Mouse (Mus musculus) heart, embryonic 13.5 days (tissue): ENCODE data around the gene Bglap2. TPM values are rescaled to one million over a fixed set of nuclear protein-coding genes. Genes with fewer than 3 reads are reported as not detected.

Experiments
- ATAC-seq: fragments of 200-750 bp; cut with Nextera tagmentation; 2 replicates; pipeline ENCODE4 v1.8.0; 2017; ENCODE audit warnings: moderate TSS enrichment; ENCODE audit not compliant: insufficient number of reproducible peaks, low FRiP score, low TSS enrichment; ENCODE audit errors: extremely low read depth
- H3K27ac ChIP-seq: fragments of 300-500 bp; sonication (generic); replicated peaks from 2 replicates; pipeline ENCODE4 v1.5.1; 2015; ENCODE audit warnings: moderate library complexity, mild to moderate bottlenecking, inconsistent platforms
- H3K27me3 ChIP-seq: fragments of 300-500 bp; sonication (generic); replicated peaks from 2 replicates; pipeline ENCODE4 v1.6.1; 2015; ENCODE audit warnings: mild to moderate bottlenecking, inconsistent platforms
- H3K36me3 ChIP-seq: fragments of 300-500 bp; sonication (generic); 2 replicates; pipeline ENCODE4 v1.6.1; 2015; ENCODE audit warnings: mild to moderate bottlenecking, inconsistent platforms
- H3K4me1 ChIP-seq: fragments of 300-500 bp; sonication (generic); 2 replicates; pipeline ENCODE4 v1.6.1; 2015; ENCODE audit warnings: inconsistent platforms
- H3K4me2 ChIP-seq: fragments of 300-500 bp; sonication (generic); 2 replicates; pipeline ENCODE4 v1.6.1; 2015; ENCODE audit warnings: inconsistent platforms, mild to moderate bottlenecking, moderate library complexity
- H3K4me3 ChIP-seq: fragments of 300-500 bp; sonication (generic); 2 replicates; pipeline ENCODE4 v1.5.1; 2015; ENCODE audit warnings: moderate library complexity, mild to moderate bottlenecking, inconsistent platforms
- H3K9ac ChIP-seq: fragments of 300-500 bp; sonication (generic); 2 replicates; pipeline ENCODE4 v1.6.1; 2015; ENCODE audit warnings: inconsistent platforms, mild to moderate bottlenecking, moderate library complexity
- H3K9me3 ChIP-seq: fragments of 300-500 bp; sonication (generic); 2 replicates; pipeline ENCODE4 v1.6.1; 2016; ENCODE audit warnings: inconsistent platforms
- WGBS: fragments of 180-500 bp; shearing (Covaris S2); methylation state at CpG from one replicate; pipeline ENCODE4 v1.1.7; 2015; ENCODE audit warnings: mixed read lengths; 5-methylcytosine and 5-hydroxymethylcytosine counted together
- polyA plus RNA-seq: library from polyadenylated mRNA; unstranded; fragments of >200 nt; fragmentation: Nextera tagmentation; extraction: Ambion mirVana; gene quantifications from 2 replicates; pipeline ENCODE4 v1.2.1, GENCODE M21; 2015

Bglap2 gene
- polyA plus RNA-seq, 1 experiment from 2014 or later, result not detected

GRCm38 (mm10) chr3:88410645-88411031, 32.1 kb upstream of the Bglap2 start:
- Histone ChIP-seq H3K27ac (peak overlapping the region; percentile 99), H3K4me1 (peaks cover 42% of the 10 kb centered on the region), H3K36me3 (peaks cover 48% of the 10 kb centered on the region), H3K9ac (peak overlapping the region; percentile 91), H3K4me3 (peak overlapping the region; percentile 69), H3K4me2 (peak overlapping the region; percentile 84), H3K9me3 (no peaks in the 10 kb centered on the region), H3K27me3 (no peaks in the 10 kb centered on the region)
- 18% methylated on average over 7 of the region's 7 CpGs for WGBS
- no peak for ATAC-seq

- peak; percentile 87 for ATAC-seq
- peak within 1 kb of the TSS; percentile 91 for H3K9ac ChIP-seq
- under 1% methylated on average over 54 of the region's 54 CpGs for WGBS
- H3K36me3 ChIP-seq, result peaks cover 41% of the 10 kb centered on the region
- peaks cover 39% of the 10 kb centered on the region for H3K4me1 ChIP-seq
- peak within 1 kb of the TSS; percentile 99 for H3K27ac ChIP-seq
- no peaks in the 10 kb centered on the region for H3K9me3 ChIP-seq
- peak within 1 kb of the TSS; percentile 69 for H3K4me3 ChIP-seq
- H3K4me2 ChIP-seq, result peak within 1 kb of the TSS; percentile 84
- no peaks in the 10 kb centered on the region for H3K27me3 ChIP-seq
Observed at GRCm38 (mm10) chr3:88409741-88410644, 31.5 kb upstream of the Bglap2 start, which contains the start of gene Pmf1. Gene Pmf1 (minus strand): TSS chr3:88410331.

GRCm38 (mm10) chr3:88408953-88409352, 30.5 kb upstream of the Bglap2 start:
- Histone ChIP-seq H3K27me3 (no peaks in the 10 kb centered on the region), H3K36me3 (peaks cover 35% of the 10 kb centered on the region), H3K9ac (peak overlapping the region; percentile 91), H3K4me1 (peaks cover 39% of the 10 kb centered on the region), H3K4me3 (peak overlapping the region; percentile 69), H3K4me2 (peak overlapping the region; percentile 84), H3K27ac (peak overlapping the region; percentile 99), H3K9me3 (no peaks in the 10 kb centered on the region)
- 49% methylated on average over 5 of the region's 5 CpGs for WGBS
- no peak for ATAC-seq

- no peak for ATAC-seq
- WGBS, result 57% methylated on average over 7 of the region's 7 CpGs
Observed at GRCm38 (mm10) chr3:88407529-88407928, 29.0 kb upstream of the Bglap2 start.

GRCm38 (mm10) chr3:88407090-88407489, 28.6 kb upstream of the Bglap2 start:
- 5% methylated on average over 2 of the region's 2 CpGs for WGBS
- Histone ChIP-seq H3K36me3 (peaks cover 34% of the 10 kb centered on the region), H3K4me1 (peaks cover 39% of the 10 kb centered on the region), H3K9me3 (no peaks in the 10 kb centered on the region), H3K9ac (peak overlapping the region; percentile 58), H3K27me3 (no peaks in the 10 kb centered on the region), H3K4me3 (no peak overlapping the region), H3K4me2 (no peak overlapping the region), H3K27ac (0 out of 2 replicates have a peak overlapping the region, but pooled peaks have one; percentile 28)
- no peak for ATAC-seq

More at GRCm38 (mm10) chr3:88407529-88407928, 29.0 kb upstream of the Bglap2 start:
- no peaks in the 10 kb centered on the region for H3K27me3 ChIP-seq
- no peak overlapping the region for H3K4me3 ChIP-seq
- 0 out of 2 replicates have a peak overlapping the region, but pooled peaks have one; percentile 28 for H3K27ac ChIP-seq
- H3K36me3 ChIP-seq, result peaks cover 34% of the 10 kb centered on the region
- peaks cover 39% of the 10 kb centered on the region for H3K4me1 ChIP-seq
- H3K9me3 ChIP-seq, result no peaks in the 10 kb centered on the region
- H3K9ac ChIP-seq, result 0 out of 2 replicates have a peak overlapping the region, but pooled peaks have one; percentile 48
- no peak overlapping the region for H3K4me2 ChIP-seq

- ATAC-seq, result no peak
- Histone ChIP-seq H3K27ac (no peak overlapping the region), H3K4me2 (no peak overlapping the region), H3K4me1 (peaks cover 21% of the 10 kb centered on the region), H3K36me3 (peaks cover 48% of the 10 kb centered on the region), H3K27me3 (no peaks in the 10 kb centered on the region), H3K4me3 (no peak overlapping the region), H3K9ac (no peak overlapping the region), H3K9me3 (no peaks in the 10 kb centered on the region)
- 90% methylated on average over 10 of the region's 10 CpGs for WGBS
Observed at GRCm38 (mm10) chr3:88403522-88404230, 25.2 kb upstream of the Bglap2 start.

GRCm38 (mm10) chr3:88398666-88399065, 20.2 kb upstream of the Bglap2 start:
- H3K36me3 ChIP-seq, result peaks cover 86% of the 10 kb centered on the region

GRCm38 (mm10) chr3:88395742-88396141, 17.2 kb upstream of the Bglap2 start:
- Histone ChIP-seq H3K4me2 (no peak overlapping the region), H3K9me3 (no peaks in the 10 kb centered on the region), H3K27me3 (no peaks in the 10 kb centered on the region), H3K9ac (no peak overlapping the region), H3K36me3 (peaks cover 67% of the 10 kb centered on the region), H3K4me3 (no peak overlapping the region), H3K27ac (no peak overlapping the region), H3K4me1 (no peaks in the 10 kb centered on the region)
- ATAC-seq, result no peak
- 84% methylated on average over 8 of the region's 8 CpGs for WGBS

More at GRCm38 (mm10) chr3:88398666-88399065, 20.2 kb upstream of the Bglap2 start:
- ATAC-seq, result no peak
- Histone ChIP-seq H3K9ac (no peak overlapping the region), H3K27ac (no peak overlapping the region), H3K27me3 (no peaks in the 10 kb centered on the region), H3K9me3 (no peaks in the 10 kb centered on the region), H3K4me1 (no peaks in the 10 kb centered on the region), H3K4me3 (no peak overlapping the region), H3K4me2 (no peak overlapping the region)
- WGBS, result 89% methylated on average over 2 of the region's 2 CpGs

- Histone ChIP-seq H3K36me3 (peaks cover 69% of the 10 kb centered on the region), H3K27me3 (no peaks in the 10 kb centered on the region), H3K4me3 (no peak overlapping the region), H3K27ac (no peak overlapping the region), H3K9ac (no peak overlapping the region), H3K4me1 (no peaks in the 10 kb centered on the region), H3K4me2 (no peak overlapping the region), H3K9me3 (no peaks in the 10 kb centered on the region)
- 86% methylated on average over 6 of the region's 6 CpGs for WGBS
- ATAC-seq, result no peak
Observed at GRCm38 (mm10) chr3:88395288-88395687, 16.8 kb upstream of the Bglap2 start.

GRCm38 (mm10) chr3:88393776-88394375, 15.4 kb upstream of the Bglap2 start:
- no peak overlapping the region for H3K27ac ChIP-seq
- H3K36me3 ChIP-seq, result peaks cover 62% of the 10 kb centered on the region
- no peak overlapping the region for H3K4me3 ChIP-seq
- H3K9me3 ChIP-seq, result no peaks in the 10 kb centered on the region
- H3K4me1 ChIP-seq, result no peaks in the 10 kb centered on the region
- WGBS, result 85% methylated on average over 9 of the region's 9 CpGs
- H3K9ac ChIP-seq, result no peak overlapping the region
- H3K27me3 ChIP-seq, result no peaks in the 10 kb centered on the region
- no peak overlapping the region for H3K4me2 ChIP-seq
- ATAC-seq, result no peak

- 66% methylated on average over 5 of the region's 5 CpGs for WGBS
- peaks cover 3% of the 10 kb centered on the region; the same call in 1 of the 2 replicates for H3K4me1 ChIP-seq
- H3K4me2 ChIP-seq, result no peak within 1 kb of the TSS
- H3K9me3 ChIP-seq, result no peaks in the 10 kb centered on the region
- H3K27me3 ChIP-seq, result no peaks in the 10 kb centered on the region
- H3K9ac ChIP-seq, result no peak within 1 kb of the TSS
- no peak within 1 kb of the TSS for H3K4me3 ChIP-seq
- H3K27ac ChIP-seq, result no peak within 1 kb of the TSS
- ATAC-seq, result no peak
- no peaks in the 10 kb centered on the region for H3K36me3 ChIP-seq
Observed at GRCm38 (mm10) chr3:88384364-88384763, 5.9 kb upstream of the Bglap2 start, which contains the start of gene Bglap. Gene Bglap (minus strand): TSS chr3:88384464.
